Mouse (Mus musculus) midbrain, embryonic 11.5 days (tissue): ENCODE measurements at regions not wholly inside any gene's neighbourhood (a gene's known extent, or its start where the extent isn't known, plus 50 kb on each side); places are given as distances from the start of the nearest gene placed in this dataset.
A peak's percentile ranks its signal among the peaks of the same experiment; 100 is the strongest.

Experiments used
- ATAC-seq: fragments of 200-750 bp; cut with Nextera tagmentation; 2 replicates; pipeline ENCODE4 v1.8.0; 2017; ENCODE audit warnings: moderate TSS enrichment, moderate library complexity; ENCODE audit not compliant: low FRiP score
- DNase-seq: peaks from one replicate; pipeline ENCODE4 v3.0.0; 2015; ENCODE audit warnings: low spot score; ENCODE audit errors: missing footprints
- H3K27ac ChIP-seq: fragments of 300-500 bp; sonication (generic); 2 replicates; pipeline ENCODE4 v1.5.1; 2014; ENCODE audit warnings: low read depth, low read length
- H3K27me3 ChIP-seq: fragments of 300-500 bp; sonication (generic); 2 replicates; pipeline ENCODE4 v1.6.1; 2014; ENCODE audit warnings: mild to moderate bottlenecking, low read length, moderate library complexity, mixed read lengths; ENCODE audit not compliant: control insufficient read depth, insufficient read depth
- H3K36me3 ChIP-seq: fragments of 300-500 bp; sonication (generic); 2 replicates; pipeline ENCODE4 v1.6.1; 2014; ENCODE audit warnings: mild to moderate bottlenecking, low read length, moderate library complexity, mixed read lengths; ENCODE audit not compliant: control insufficient read depth, insufficient read depth
- H3K4me1 ChIP-seq: fragments of 300-500 bp; sonication (generic); 2 replicates; pipeline ENCODE4 v1.6.1; 2014; ENCODE audit warnings: low read length; ENCODE audit not compliant: control insufficient read depth, insufficient read depth
- H3K4me2 ChIP-seq: fragments of 300-500 bp; sonication (generic); 2 replicates; pipeline ENCODE4 v1.6.1; 2014; ENCODE audit warnings: mild to moderate bottlenecking, moderate library complexity
- H3K4me3 ChIP-seq: fragments of 300-500 bp; sonication (generic); 2 replicates; pipeline ENCODE4 v1.5.1; 2014; ENCODE audit warnings: low read depth, low read length
- H3K9ac ChIP-seq: fragments of 300-500 bp; sonication (generic); 2 replicates; pipeline ENCODE4 v1.6.1; 2014; ENCODE audit warnings: low read length
- H3K9me3 ChIP-seq: fragments of 300-500 bp; sonication (generic); 2 replicates; pipeline ENCODE4 v1.6.1; 2016; ENCODE audit warnings: low read length; ENCODE audit not compliant: control insufficient read depth
- whole genome bisulfite sequencing: fragments of 180-500 bp; shearing (Covaris S2); extraction: QIAGEN DNeasy Blood & Tissue Kit; methylation state at CpG from one replicate; pipeline ENCODE4 v1.1.7; 2014; 5-methylcytosine and 5-hydroxymethylcytosine counted together

DNA sequence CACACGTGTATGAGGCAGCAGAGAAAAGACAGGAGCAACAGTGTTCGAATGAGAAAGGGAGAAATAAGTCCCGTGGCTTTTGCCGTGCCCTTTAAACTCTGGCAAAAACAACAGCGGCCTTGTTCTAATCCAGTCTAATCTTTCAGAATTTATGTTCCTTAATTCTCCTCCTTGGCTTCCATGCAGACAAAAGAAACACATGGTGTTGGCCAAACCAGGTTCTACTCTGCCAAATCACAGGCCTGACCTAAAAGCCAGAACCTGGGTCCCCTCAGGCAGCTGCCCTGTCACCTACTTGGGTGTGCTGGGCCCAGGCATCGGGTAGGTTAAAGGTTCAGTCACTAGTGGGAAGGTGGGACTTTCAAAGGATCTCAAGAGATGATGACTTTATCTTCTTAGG is 580.2 kb upstream of the Gm10131 start:
- no peak for ATAC-seq

DNA sequence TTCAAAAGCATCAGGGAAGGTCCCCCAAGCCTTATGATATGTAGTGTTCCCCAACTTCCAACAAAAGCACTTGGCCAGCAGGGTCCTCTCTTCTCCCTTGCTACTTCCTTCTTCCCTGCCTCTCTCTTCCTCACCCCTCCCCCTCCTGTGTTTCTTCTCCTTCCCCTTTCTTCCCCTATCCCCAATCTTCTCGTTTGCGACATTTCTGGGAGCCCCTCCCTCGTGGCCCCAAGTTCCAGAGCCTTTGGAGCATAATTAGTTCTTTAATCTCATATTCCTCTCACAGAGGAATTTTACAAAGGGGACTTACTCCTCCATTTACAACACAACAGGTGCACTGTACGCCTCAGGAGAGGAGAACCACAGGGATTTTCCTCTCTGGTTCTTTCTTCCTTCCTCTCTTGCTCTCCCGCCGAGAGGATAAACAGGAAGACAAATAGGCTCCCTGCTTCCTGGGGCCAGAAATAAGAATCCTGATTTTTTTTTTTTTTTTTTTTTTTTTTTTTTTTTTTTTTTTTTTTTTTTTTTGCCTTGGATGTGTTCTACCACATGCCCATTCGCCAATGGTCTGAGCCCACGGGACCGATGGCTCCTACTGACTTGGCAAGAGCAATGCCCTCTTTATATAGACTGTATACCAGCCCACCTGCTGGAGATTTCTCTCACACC is 578.4 kb upstream of the Gm10131 start:
- DNase-seq: peak; percentile 85
- ATAC-seq: no peak
- Histone ChIP-seq H3K9ac (no peak overlapping the region; the same call in 1 of the 2 replicates), H3K36me3 (no peaks in the 10 kb centered on the region), H3K27ac (no peak overlapping the region), H3K9me3 (no peaks in the 10 kb centered on the region), H3K4me2 (peak overlapping the region; percentile 30), H3K4me3 (no peak overlapping the region; the same call in 1 of the 2 replicates), H3K27me3 (no peaks in the 10 kb centered on the region; the same call in 1 of the 2 replicates), H3K4me1 (peaks cover 8% of the 10 kb centered on the region)
- WGBS: 6% methylated on average over 9 of the region's 9 CpGs

More for the DNA sequence above, 580.2 kb upstream of the Gm10131 start:
- Histone ChIP-seq H3K4me3 (no peak overlapping the region), H3K27me3 (no peaks in the 10 kb centered on the region; the same call in 1 of the 2 replicates), H3K36me3 (no peaks in the 10 kb centered on the region), H3K27ac (no peak overlapping the region), H3K9ac (no peak overlapping the region), H3K9me3 (no peaks in the 10 kb centered on the region), H3K4me1 (peaks cover 8% of the 10 kb centered on the region), H3K4me2 (no peak overlapping the region)
- DNase-seq: no peak
- 76% methylated on average over 6 of the region's 6 CpGs for WGBS

DNA sequence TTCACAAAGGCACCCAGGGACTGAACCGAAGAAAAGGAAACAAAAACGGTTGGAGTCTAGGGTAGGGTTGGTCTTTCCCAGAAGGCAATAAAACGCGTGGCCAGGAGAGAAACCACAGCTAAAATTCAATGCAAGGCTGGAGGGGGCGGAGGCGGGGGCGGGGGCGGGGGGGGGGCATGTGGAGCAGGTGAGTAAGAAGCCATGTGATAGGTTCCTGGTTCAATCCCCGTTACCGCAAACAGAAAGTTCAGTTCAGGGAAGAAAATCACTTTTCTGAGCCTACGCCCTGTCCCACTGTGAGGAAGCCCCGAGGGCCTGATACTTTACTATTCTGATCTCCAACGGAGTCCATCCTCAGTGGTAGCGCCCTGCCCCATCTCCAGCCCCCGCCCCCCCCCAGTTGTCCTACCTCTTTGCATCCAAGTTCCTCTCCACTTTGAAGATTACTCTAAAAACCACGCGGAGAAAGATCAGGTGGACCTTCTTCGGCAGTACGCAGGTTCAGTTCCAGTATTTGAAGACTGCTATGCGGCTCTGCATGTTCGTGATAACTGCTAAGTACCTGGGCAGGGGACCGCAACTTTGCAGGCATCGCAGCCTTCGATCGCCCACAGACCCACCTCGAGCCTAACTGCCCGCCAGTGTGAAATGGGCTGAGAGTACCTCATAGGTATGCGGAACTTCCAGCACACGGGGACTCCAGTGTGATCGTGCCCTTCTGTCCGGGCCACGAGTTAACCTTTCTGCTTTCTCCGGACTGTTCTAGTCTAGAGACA is 577.7 kb upstream of the Gm10131 start:
- H3K4me1 ChIP-seq: peaks cover 8% of the 10 kb centered on the region
- no peaks in the 10 kb centered on the region for H3K9me3 ChIP-seq
- no peak overlapping the region; the same call in none of the 2 replicates for H3K9ac ChIP-seq
- no peaks in the 10 kb centered on the region; the same call in 1 of the 2 replicates for H3K27me3 ChIP-seq
- H3K27ac ChIP-seq: no peak overlapping the region
- H3K4me3 ChIP-seq: peak overlapping the region; percentile 12
- peak; percentile 84 for DNase-seq
- 13% methylated on average over 33 of the region's 33 CpGs for WGBS
- peak overlapping the region; percentile 30 for H3K4me2 ChIP-seq
- peak; percentile 53 for ATAC-seq
- no peaks in the 10 kb centered on the region for H3K36me3 ChIP-seq

DNA sequence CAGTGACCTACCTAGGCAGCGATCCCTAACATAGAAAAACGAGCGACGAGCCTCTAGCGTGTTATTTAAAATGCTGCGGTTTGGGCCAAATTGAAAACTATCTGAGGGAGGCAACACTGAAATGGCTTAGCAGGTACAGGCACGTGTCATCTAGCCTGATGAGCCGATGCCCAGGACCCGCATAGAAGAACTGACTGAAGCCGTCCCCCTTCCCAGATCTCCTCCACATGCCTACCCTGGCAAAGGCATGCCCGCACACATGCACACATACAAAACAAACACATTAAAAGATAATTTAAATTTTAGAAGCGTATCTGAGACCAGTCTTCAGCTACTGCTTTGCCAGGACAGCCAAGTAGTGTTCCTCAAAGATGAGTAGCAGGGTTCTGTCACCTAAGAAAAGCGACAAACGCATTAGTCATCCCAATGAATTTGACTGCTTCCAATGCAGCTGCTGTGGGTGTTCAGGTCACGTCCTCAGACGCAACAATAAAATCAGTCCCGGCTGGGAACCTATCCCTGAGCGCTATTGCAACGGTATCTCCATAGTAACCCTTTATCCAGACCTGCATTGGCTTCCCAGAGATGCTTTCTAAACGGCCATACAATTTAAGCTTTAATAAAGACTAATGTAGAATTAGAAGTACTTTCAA is 577.0 kb upstream of the Gm10131 start:
- Histone ChIP-seq H3K4me2 (peak overlapping the region; percentile 30; the same call in 1 of the 2 replicates), H3K4me3 (no peak overlapping the region), H3K4me1 (peaks cover 8% of the 10 kb centered on the region), H3K27me3 (no peaks in the 10 kb centered on the region; the same call in 1 of the 2 replicates), H3K27ac (no peak overlapping the region), H3K9me3 (no peaks in the 10 kb centered on the region), H3K9ac (no peak overlapping the region), H3K36me3 (no peaks in the 10 kb centered on the region)
- DNase-seq: peak; percentile 87
- WGBS: 62% methylated on average over 20 of the region's 20 CpGs
- peak; percentile 67 for ATAC-seq

DNA sequence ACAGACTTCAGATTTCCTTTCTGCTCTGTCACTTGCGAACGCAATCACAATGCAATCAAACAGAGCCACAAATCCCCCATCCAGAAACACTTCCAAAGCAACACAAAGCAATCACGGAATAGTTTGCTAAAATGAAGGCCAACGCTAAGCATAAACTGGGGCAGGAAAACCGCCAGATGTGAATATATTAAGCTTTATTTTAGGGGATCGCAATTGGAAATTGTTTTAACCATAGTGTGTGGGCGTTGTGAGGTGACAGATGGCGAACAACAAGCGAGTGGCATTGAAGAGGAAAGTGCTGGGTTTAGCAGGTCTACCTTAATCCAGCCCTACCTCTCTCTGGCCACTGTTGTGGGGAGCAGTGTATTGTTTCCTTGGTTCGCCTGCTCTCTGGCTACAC is 574.8 kb upstream of the Gm10131 start:
- Histone ChIP-seq H3K36me3 (no peaks in the 10 kb centered on the region), H3K4me1 (peaks cover 8% of the 10 kb centered on the region), H3K4me2 (no peak overlapping the region), H3K4me3 (no peak overlapping the region), H3K9ac (no peak overlapping the region), H3K27me3 (no peaks in the 10 kb centered on the region; the same call in 1 of the 2 replicates), H3K9me3 (no peaks in the 10 kb centered on the region), H3K27ac (no peak overlapping the region)
- DNase-seq: no peak
- WGBS: 80% methylated on average over 10 of the region's 10 CpGs
- ATAC-seq: no peak

DNA sequence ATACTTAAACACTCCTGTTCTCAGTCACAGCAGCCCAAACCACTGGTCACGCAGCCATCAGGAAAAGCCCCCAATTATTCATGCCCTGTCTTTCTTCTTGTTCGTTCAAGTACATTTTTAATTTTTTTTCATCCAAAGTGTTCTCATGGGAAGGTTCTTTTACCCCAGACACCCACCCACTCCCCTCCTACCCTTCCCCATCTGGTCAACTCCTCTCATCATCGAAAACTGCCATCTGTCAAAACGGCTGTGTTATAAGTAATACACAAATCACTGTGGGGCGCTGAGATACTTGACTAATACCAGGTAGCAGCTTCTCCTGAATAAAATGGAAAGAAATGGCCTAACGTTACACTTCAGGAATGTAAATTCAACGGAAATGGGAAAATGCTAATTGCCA is 573.1 kb upstream of the Gm10131 start:
- DNase-seq (no peak), ATAC-seq (no peak)
- WGBS: 75% methylated on average over 7 of the region's 7 CpGs
- Histone ChIP-seq H3K27me3 (no peaks in the 10 kb centered on the region; the same call in 1 of the 2 replicates), H3K9me3 (no peaks in the 10 kb centered on the region), H3K4me2 (no peak overlapping the region), H3K4me3 (no peak overlapping the region), H3K4me1 (peaks cover 10% of the 10 kb centered on the region), H3K9ac (no peak overlapping the region), H3K27ac (no peak overlapping the region), H3K36me3 (no peaks in the 10 kb centered on the region)

DNA sequence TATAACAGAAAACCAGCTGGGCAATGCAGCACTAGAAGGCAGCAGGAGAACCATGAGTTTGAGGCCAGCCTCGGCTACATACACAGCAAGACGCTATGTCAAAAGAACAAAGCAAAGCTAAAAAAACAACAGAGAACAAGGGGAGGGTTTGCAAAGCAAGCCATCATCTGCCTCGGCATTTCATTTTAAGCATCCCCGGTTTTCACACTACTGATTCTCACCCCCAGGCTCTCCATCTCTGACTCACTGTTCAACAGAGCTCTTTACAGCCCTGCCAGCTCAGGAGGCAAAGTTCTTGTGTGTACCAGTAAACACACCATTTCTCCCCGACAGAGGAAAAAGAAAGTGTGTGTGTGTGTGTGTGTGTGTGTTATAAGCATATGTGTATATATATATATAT is 571.6 kb upstream of the Gm10131 start:
- Histone ChIP-seq H3K4me2 (no peak overlapping the region), H3K4me3 (no peak overlapping the region), H3K9me3 (no peaks in the 10 kb centered on the region), H3K27ac (no peak overlapping the region), H3K27me3 (no peaks in the 10 kb centered on the region; the same call in 1 of the 2 replicates), H3K4me1 (0 out of 2 replicates have a peak, but pooled peaks cover 4% of the 10 kb centered on the region), H3K9ac (no peak overlapping the region), H3K36me3 (no peaks in the 10 kb centered on the region)
- no peak for ATAC-seq
- 85% methylated on average over 5 of the region's 5 CpGs for WGBS
- DNase-seq: no peak

DNA sequence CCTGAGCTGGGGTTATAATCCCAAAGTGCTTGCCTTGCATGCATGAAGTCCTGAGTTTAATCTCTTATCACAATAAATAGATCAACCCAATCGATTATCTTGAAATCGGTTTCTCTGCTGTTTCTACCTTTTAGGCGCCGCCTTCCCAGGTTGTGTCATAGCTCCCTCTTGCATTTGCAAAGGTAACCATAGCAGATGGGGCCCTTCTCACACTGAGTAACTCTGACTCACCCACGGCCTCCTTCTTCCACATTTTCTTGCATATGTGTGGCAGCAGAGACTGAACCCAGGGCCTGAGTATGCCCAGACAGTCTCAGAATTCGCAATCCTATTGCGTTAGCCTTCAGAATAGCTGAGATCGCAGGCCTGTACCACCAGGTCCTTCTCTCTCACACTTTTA is 570.7 kb upstream of the Gm10131 start:
- no peaks in the 10 kb centered on the region for H3K36me3 ChIP-seq
- H3K4me2 ChIP-seq: no peak overlapping the region
- no peak overlapping the region for H3K27ac ChIP-seq
- no peak overlapping the region for H3K4me3 ChIP-seq
- no peaks in the 10 kb centered on the region for H3K9me3 ChIP-seq
- H3K27me3 ChIP-seq: no peaks in the 10 kb centered on the region; the same call in 1 of the 2 replicates
- no peak for ATAC-seq
- H3K4me1 ChIP-seq: 0 out of 2 replicates have a peak, but pooled peaks cover 4% of the 10 kb centered on the region
- DNase-seq: no peak
- H3K9ac ChIP-seq: no peak overlapping the region
- 94% methylated on average over 8 of the region's 8 CpGs for WGBS
